Mouse (Mus musculus) frontal cortex, adult (tissue): ENCODE measurements around the gene Tpbgl.
A peak's percentile ranks its signal among the peaks of the same experiment; 100 is the strongest.

Experiments
- ATAC-seq: cut with Nextera tagmentation; 2 replicates; pipeline ENCODE4 v1.9.2; 2017; ENCODE audit warnings: mild to moderate bottlenecking, moderate library complexity, mixed read lengths; ENCODE audit not compliant: low TSS enrichment

Gene Tpbgl

GRCm38 (mm10) chr7:99642078-99642477 lies 15.2 kb upstream of the Tpbgl start:
- no peak for ATAC-seq

- ATAC-seq, result peak; percentile 31; the same call in 1 of the 2 replicates
Observed at GRCm38 (mm10) chr7:99641245-99641644, 14.3 kb upstream of the Tpbgl start.

- no peak for ATAC-seq
Observed at GRCm38 (mm10) chr7:99633966-99634665, 7.2 kb upstream of the Tpbgl start.

GRCm38 (mm10) chr7:99632286-99632685 lies 5.4 kb upstream of the Tpbgl start:
- no peak for ATAC-seq

GRCm38 (mm10) chr7:99627366-99627765 lies 463 bp upstream of the Tpbgl start:
- no peak for ATAC-seq

GRCm38 (mm10) chr7:99625722-99626375 lies 1.1 kb downstream of the Tpbgl start:
- ATAC-seq, result peak; percentile 92

GRCm38 (mm10) chr7:99618860-99619259 lies 8.0 kb downstream of the Tpbgl start:
- no peak for ATAC-seq

GRCm38 (mm10) chr7:99618264-99618663 lies 8.6 kb downstream of the Tpbgl start:
- ATAC-seq, result no peak

- no peak for ATAC-seq
Observed at GRCm38 (mm10) chr7:99607632-99608031, 19.3 kb downstream of the Tpbgl start.

GRCm38 (mm10) chr7:99606766-99607165 lies 20.1 kb downstream of the Tpbgl start:
- ATAC-seq, result no peak

GRCm38 (mm10) chr7:99606303-99606702 lies 20.6 kb downstream of the Tpbgl start:
- ATAC-seq, result no peak

GRCm38 (mm10) chr7:99605058-99605457 lies 21.8 kb downstream of the Tpbgl start:
- ATAC-seq, result no peak

- 0 out of 2 replicates have a peak, but pooled peaks have one; percentile 7 for ATAC-seq
Observed at GRCm38 (mm10) chr7:99603875-99604662, 22.8 kb downstream of the Tpbgl start.

- ATAC-seq, result no peak
Observed at GRCm38 (mm10) chr7:99598722-99599121, 28.2 kb downstream of the Tpbgl start.

- no peak for ATAC-seq
Observed at GRCm38 (mm10) chr7:99593868-99594803, 32.8 kb downstream of the Tpbgl start.

- ATAC-seq, result no peak
Observed at GRCm38 (mm10) chr7:99592669-99593068, 34.2 kb downstream of the Tpbgl start.

- no peak for ATAC-seq
Observed at GRCm38 (mm10) chr7:99590646-99591045, 36.3 kb downstream of the Tpbgl start.

- ATAC-seq, result peak; percentile 58; the same call in 1 of the 2 replicates
Observed at GRCm38 (mm10) chr7:99590064-99590463, 36.8 kb downstream of the Tpbgl start.

GRCm38 (mm10) chr7:99585976-99586375 lies 40.9 kb downstream of the Tpbgl start:
- no peak for ATAC-seq

GRCm38 (mm10) chr7:99583625-99584024 lies 43.3 kb downstream of the Tpbgl start:
- ATAC-seq, result peak; percentile 42; the same call in 1 of the 2 replicates

GRCm38 (mm10) chr7:99582867-99583266 lies 44.0 kb downstream of the Tpbgl start:
- ATAC-seq, result no peak
